Mouse (Mus musculus): ENCODE measurements around the gene Muc13. TPM values are rescaled to one million over a fixed set of nuclear protein-coding genes. Genes with fewer than 3 reads are reported as not detected.

The Muc13 gene
- polyA plus RNA-seq, 1 experiment: 0.02 TPM

GRCm38 (mm10) chr16:33772809-33773208 is 21.0 kb upstream of the Muc13 start:
- Histone ChIP-seq H3K4me3 (ENCODE audit: insufficient read depth, poor library complexity, severe bottlenecking) (no peak overlapping the region), H3K79me2 (ENCODE audit: control insufficient read depth, insufficient read depth) (no peaks in the 10 kb centered on the region), H3K27me3 (ENCODE audit: control insufficient read depth, insufficient read depth, insufficient read length) (no peaks in the 10 kb centered on the region), H3K36me3 (ENCODE audit: control insufficient read depth, insufficient read depth) (no peaks in the 10 kb centered on the region), H3K79me3 (ENCODE audit: low read depth) (no peaks in the 10 kb centered on the region), H3ac (ENCODE audit: control insufficient read depth, insufficient read length, low read depth) (no peak overlapping the region)
- TF ChIP-seq MYOG (IDR thresholded peaks at IDR 0.05; ENCODE audit: control insufficient read depth, extremely low read depth, insufficient read length) (no peak), USF1 (IDR thresholded peaks at IDR 0.05; ENCODE audit: low read depth) (no peak), MAX (IDR thresholded peaks at IDR 0.05) (no peak), CEBPB (IDR thresholded peaks at IDR 0.05; ENCODE audit: low read depth) (no peak), FOSL1 (IDR thresholded peaks at IDR 0.05; ENCODE audit: insufficient read depth, low read length, poor library complexity, severe bottlenecking) (no peak), CTCF (IDR thresholded peaks at IDR 0.05; ENCODE audit: control insufficient read depth, insufficient read depth, insufficient read length) (no peak), MYOD1 (IDR thresholded peaks at IDR 0.05; ENCODE audit: control insufficient read depth, insufficient read length, low read depth) (no peak)

GRCm38 (mm10) chr16:33774972-33775371 is 18.9 kb upstream of the Muc13 start:
- no peak for TF ChIP-seq USF1 (IDR thresholded peaks at IDR 0.05; ENCODE audit: low read depth)
- no peak for TF ChIP-seq MYOD1 (IDR thresholded peaks at IDR 0.05; ENCODE audit: control insufficient read depth, insufficient read length, low read depth)
- no peaks in the 10 kb centered on the region for H3K79me2 ChIP-seq (ENCODE audit: control insufficient read depth, insufficient read depth)
- no peaks in the 10 kb centered on the region for H3K27me3 ChIP-seq (ENCODE audit: control insufficient read depth, insufficient read depth, insufficient read length)
- no peaks in the 10 kb centered on the region for H3K36me3 ChIP-seq (ENCODE audit: control insufficient read depth, insufficient read depth)
- H3K4me3 ChIP-seq (ENCODE audit: insufficient read depth, poor library complexity, severe bottlenecking): no peak overlapping the region
- H3K79me3 ChIP-seq (ENCODE audit: low read depth): no peaks in the 10 kb centered on the region
- H3ac ChIP-seq (ENCODE audit: control insufficient read depth, insufficient read length, low read depth): no peak overlapping the region

GRCm38 (mm10) chr16:33775733-33776335 is 18.0 kb upstream of the Muc13 start:
- TF ChIP-seq MYOD1 (IDR thresholded peaks at IDR 0.05; ENCODE audit: control insufficient read depth, insufficient read length, low read depth): no peak
- no peak for TF ChIP-seq MAX (IDR thresholded peaks at IDR 0.05)
- TF ChIP-seq CEBPB (IDR thresholded peaks at IDR 0.05; ENCODE audit: low read depth): no peak
- TF ChIP-seq MYOG (IDR thresholded peaks at IDR 0.05; ENCODE audit: control insufficient read depth, extremely low read depth, insufficient read length): no peak
- TF ChIP-seq CTCF (IDR thresholded peaks at IDR 0.05; ENCODE audit: control insufficient read depth, insufficient read depth, insufficient read length): no peak
- no peak for TF ChIP-seq FOSL1 (IDR thresholded peaks at IDR 0.05; ENCODE audit: insufficient read depth, low read length, poor library complexity, severe bottlenecking)
- TF ChIP-seq USF1 (IDR thresholded peaks at IDR 0.05; ENCODE audit: low read depth): no peak
- Histone ChIP-seq H3K27me3 (ENCODE audit: control insufficient read depth, insufficient read depth, insufficient read length) (no peaks in the 10 kb centered on the region), H3ac (ENCODE audit: control insufficient read depth, insufficient read length, low read depth) (no peak overlapping the region), H3K36me3 (ENCODE audit: control insufficient read depth, insufficient read depth) (no peaks in the 10 kb centered on the region), H3K4me3 (ENCODE audit: insufficient read depth, poor library complexity, severe bottlenecking) (no peak overlapping the region), H3K79me3 (ENCODE audit: low read depth) (no peaks in the 10 kb centered on the region), H3K79me2 (ENCODE audit: control insufficient read depth, insufficient read depth) (no peaks in the 10 kb centered on the region)

GRCm38 (mm10) chr16:33776766-33777529 is 16.9 kb upstream of the Muc13 start:
- TF ChIP-seq MAX (IDR thresholded peaks at IDR 0.05): no peak
- no peak for TF ChIP-seq MYOD1 (IDR thresholded peaks at IDR 0.05; ENCODE audit: control insufficient read depth, insufficient read length, low read depth)
- no peak for TF ChIP-seq USF1 (IDR thresholded peaks at IDR 0.05; ENCODE audit: low read depth)
- no peak for TF ChIP-seq CTCF (IDR thresholded peaks at IDR 0.05; ENCODE audit: control insufficient read depth, insufficient read depth, insufficient read length)
- TF ChIP-seq CEBPB (IDR thresholded peaks at IDR 0.05; ENCODE audit: low read depth): peak; percentile 80
- no peaks in the 10 kb centered on the region for H3K36me3 ChIP-seq (ENCODE audit: control insufficient read depth, insufficient read depth)
- H3K4me3 ChIP-seq (ENCODE audit: insufficient read depth, poor library complexity, severe bottlenecking): no peak overlapping the region
- H3K79me2 ChIP-seq (ENCODE audit: control insufficient read depth, insufficient read depth): no peaks in the 10 kb centered on the region
- H3ac ChIP-seq (ENCODE audit: control insufficient read depth, insufficient read length, low read depth): no peak overlapping the region
- no peaks in the 10 kb centered on the region for H3K27me3 ChIP-seq (ENCODE audit: control insufficient read depth, insufficient read depth, insufficient read length)
- no peaks in the 10 kb centered on the region for H3K79me3 ChIP-seq (ENCODE audit: low read depth)

- no peaks in the 10 kb centered on the region for H3K79me2 ChIP-seq (ENCODE audit: control insufficient read depth, insufficient read depth)
- TF ChIP-seq MYOG (IDR thresholded peaks at IDR 0.05; ENCODE audit: control insufficient read depth, extremely low read depth, insufficient read length): no peak
- no peak for TF ChIP-seq MYOD1 (IDR thresholded peaks at IDR 0.05; ENCODE audit: control insufficient read depth, insufficient read length, low read depth)
- H3K79me3 ChIP-seq (ENCODE audit: low read depth): no peaks in the 10 kb centered on the region
- H3K4me3 ChIP-seq (ENCODE audit: insufficient read depth, poor library complexity, severe bottlenecking): no peak overlapping the region
- no peak overlapping the region for H3ac ChIP-seq (ENCODE audit: control insufficient read depth, insufficient read length, low read depth)
- no peaks in the 10 kb centered on the region for H3K27me3 ChIP-seq (ENCODE audit: control insufficient read depth, insufficient read depth, insufficient read length)
- no peaks in the 10 kb centered on the region for H3K36me3 ChIP-seq (ENCODE audit: control insufficient read depth, insufficient read depth)
Measured at GRCm38 (mm10) chr16:33777607-33778006, 16.2 kb upstream of the Muc13 start.
